42 mouse cellular contexts compared by ENCODE assay signal in genomic region chr13:4565996-4566395, GRCm38 (mm10). TPM values are rescaled to one million over a fixed set of nuclear protein-coding genes. Genes with fewer than 3 reads are reported as not detected.
"Had no signal": no experiment of that assay in that cellular context is flagged by ENCODE, and none has a peak within 500 bp of the region (broad histone marks: within the 10 kb centered on the region; RNA-seq: fewer than 3 reads in every experiment).

No protein-coding gene starts in this region.

- H3K4me1 ChIP-seq: heart, embryonic 12.5 days; heart, embryonic 13.5 days; heart, embryonic 15.5 days; hindbrain, embryonic 10.5 days; hindbrain, embryonic 12.5 days; hindbrain, embryonic 13.5 days; hindbrain, embryonic 15.5 days; intestine, embryonic 15.5 days; kidney, embryonic 15.5 days had no signal

- H3K9ac ChIP-seq: heart, embryonic 12.5 days; heart, embryonic 13.5 days; heart, embryonic 15.5 days; hindbrain, embryonic 12.5 days; hindbrain, embryonic 13.5 days; hindbrain, embryonic 14.5 days; hindbrain, embryonic 15.5 days; intestine, embryonic 15.5 days; kidney, embryonic 15.5 days had no signal

- H3K9me3 ChIP-seq: heart, embryonic 15.5 days; hindbrain, embryonic 10.5 days; hindbrain, embryonic 12.5 days; hindbrain, embryonic 13.5 days; hindbrain, embryonic 15.5 days; intestine, embryonic 15.5 days; kidney, embryonic 15.5 days had no signal

- H3K36me3 ChIP-seq: heart, embryonic 12.5 days; heart, embryonic 13.5 days; heart, embryonic 15.5 days; hindbrain, embryonic 10.5 days; hindbrain, embryonic 12.5 days; hindbrain, embryonic 13.5 days; hindbrain, embryonic 15.5 days; intestine, embryonic 15.5 days; kidney, embryonic 15.5 days had no signal

- DNase-seq: heart, postnatal 10 days; heart, postnatal 14 days; heart, postnatal 36 days; heart, postnatal 4 days; kidney, adult 11 months; kidney, adult 18-20 months; kidney, adult 2 months; kidney, adult 8-10 months; kidney, postnatal 10 days; kidney, postnatal 14 days; kidney, postnatal 25 days; kidney, postnatal 36 days; kidney, postnatal 4 days; layer of hippocampus, adult 9-11 months; layer of hippocampus, postnatal 36 days had no signal

- H3K27ac ChIP-seq: heart, embryonic 13.5 days; heart, embryonic 15.5 days; hindbrain, embryonic 10.5 days; hindbrain, embryonic 12.5 days; hindbrain, embryonic 13.5 days; hindbrain, embryonic 14.5 days; hindbrain, embryonic 15.5 days; hindbrain, postnatal 0 days; intestine, embryonic 15.5 days; kidney, embryonic 15.5 days; kidney, postnatal 0 days; layer of hippocampus, adult 2 months; left cerebral cortex, adult 2 months had no signal

- H3K4me3 ChIP-seq: heart, embryonic 12.5 days; heart, embryonic 13.5 days; heart, embryonic 15.5 days; hindbrain, embryonic 10.5 days; hindbrain, embryonic 12.5 days; hindbrain, embryonic 13.5 days; hindbrain, embryonic 15.5 days; intestine, embryonic 15.5 days; kidney, embryonic 15.5 days; layer of hippocampus, adult 2 months; left cerebral cortex, adult 2 months had no signal

- H3K27me3 ChIP-seq: heart, embryonic 12.5 days; heart, embryonic 13.5 days; heart, embryonic 15.5 days; hindbrain, embryonic 12.5 days; hindbrain, embryonic 13.5 days; hindbrain, embryonic 15.5 days; intestine, embryonic 15.5 days; kidney, embryonic 15.5 days had no signal

RNA-seq across cellular contexts. Expression of gene Akr1c21, which starts 7.9 kb away (rescaled TPM):
- polyA plus RNA-seq: heart, embryonic 11.5 days; heart, embryonic 12.5 days; heart, embryonic 13.5 days; heart, embryonic 14.5 days; heart, embryonic 15.5 days; heart, embryonic 16.5 days; heart, postnatal 0 days; hindbrain, embryonic 10.5 days; hindbrain, embryonic 11.5 days; hindbrain, embryonic 12.5 days; hindbrain, embryonic 13.5 days; hindbrain, embryonic 14.5 days; hindbrain, embryonic 15.5 days; hindbrain, embryonic 16.5 days; hindbrain, postnatal 0 days; inflammation-experienced regulatory T-cells, adult 6 months; intestine, embryonic 14.5 days; intestine, embryonic 15.5 days; intestine, embryonic 16.5 days; intestine, postnatal 0 days; large intestine, adult 2 months had no signal

RNA-seq across cellular contexts. Expression of gene Akr1c20, which starts 42.9 kb away (rescaled TPM):
- polyA plus RNA-seq: heart, embryonic 11.5 days; heart, embryonic 12.5 days; heart, embryonic 13.5 days; heart, embryonic 14.5 days; heart, embryonic 15.5 days; heart, embryonic 16.5 days; heart, postnatal 0 days; hindbrain, embryonic 10.5 days; hindbrain, embryonic 11.5 days; hindbrain, embryonic 12.5 days; hindbrain, embryonic 13.5 days; hindbrain, embryonic 14.5 days; hindbrain, embryonic 15.5 days; hindbrain, embryonic 16.5 days; hindbrain, postnatal 0 days; inflammation-experienced regulatory T-cells, adult 6 months; intestine, embryonic 14.5 days; intestine, embryonic 15.5 days; intestine, embryonic 16.5 days; intestine, postnatal 0 days; kidney, embryonic 14.5 days; kidney, embryonic 15.5 days; kidney, embryonic 16.5 days; large intestine, adult 2 months had no signal
